Mouse (Mus musculus): Measurements from ENCODE around the gene Rnf220.

GRCm38 (mm10) chr4:117499043-117499442, 2.2 kb upstream of the Rnf220 start:
- TF ChIP-seq EP300 (IDR thresholded peaks at IDR 0.05) = no peak
- TF ChIP-seq CTCF (IDR thresholded peaks at IDR 0.05) = no peak

All from lung, postnatal 0 days (tissue).